Mouse (Mus musculus): Measurements from ENCODE around the gene Parp6. TPM values are rescaled to one million over a fixed set of nuclear protein-coding genes. Genes with fewer than 3 reads are reported as not detected.

Gene Parp6
- polyA plus RNA-seq, 1 experiment: 28.3 TPM

- no peaks in the 10 kb centered on the region for H3K9me3 ChIP-seq (replicated peaks; ENCODE audit: control insufficient read depth, insufficient read depth, low read length, poor library complexity, severe bottlenecking)
- TF ChIP-seq CTCF (IDR thresholded peaks at IDR 0.05; ENCODE audit: low read depth, low read length) (peak; percentile 18), EP300 (IDR thresholded peaks at IDR 0.05; ENCODE audit: insufficient read depth, low read depth, low read length) (no peak), POLR2A (IDR thresholded peaks at IDR 0.05; ENCODE audit: insufficient read depth, low read length) (peak; percentile 56)
- H3K4me3 ChIP-seq (ENCODE audit: low read depth, low read length): peak within 1 kb of the TSS; percentile 70
- H3K27ac ChIP-seq (ENCODE audit: insufficient read depth, low read length): peak within 1 kb of the TSS; percentile 6; the same call in 1 of the 2 replicates
- H3K27me3 ChIP-seq (ENCODE audit: control insufficient read depth, insufficient read depth, low read length, poor library complexity, severe bottlenecking): no peaks in the 10 kb centered on the region
- peaks cover 33% of the 10 kb centered on the region for H3K36me3 ChIP-seq (ENCODE audit: control insufficient read depth, insufficient read depth, low read length, poor library complexity, severe bottlenecking)
- peak within 1 kb of the TSS; percentile 57 for H3K9ac ChIP-seq (ENCODE audit: low read depth, poor library complexity, severe bottlenecking)
- H3K4me1 ChIP-seq (ENCODE audit: control insufficient read depth, insufficient read depth, low read length): no peaks in the 10 kb centered on the region
These were observed 62.8 kb downstream of the Parp6 start, which contains the start of gene Gramd2 for GRCm38 (mm10) chr9:59679678-59680533. Gene Gramd2 (plus strand): TSS chr9:59680144.

DNA sequence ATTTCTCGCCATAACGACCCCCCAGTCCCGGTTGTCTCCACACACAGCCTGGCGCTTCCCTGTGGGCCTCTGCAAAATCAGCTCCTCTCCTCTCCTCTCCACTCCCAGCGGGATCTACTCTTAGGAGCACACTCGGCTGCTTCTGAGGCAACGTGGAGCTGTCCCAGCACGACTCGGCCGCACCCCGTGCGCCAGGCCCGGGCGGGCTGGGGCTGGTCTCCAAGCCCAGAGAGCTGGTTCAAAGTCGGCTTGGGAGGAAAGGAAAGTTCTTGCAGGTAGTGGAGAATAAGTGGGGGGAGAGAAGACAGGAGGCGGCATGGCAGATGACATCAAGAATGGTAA is 63.4 kb downstream of the Parp6 start:
- Histone ChIP-seq H3K4me1 (ENCODE audit: control insufficient read depth, insufficient read depth, low read length) (no peaks in the 10 kb centered on the region), H3K9ac (ENCODE audit: low read depth, poor library complexity, severe bottlenecking) (peak overlapping the region; percentile 57), H3K9me3 (replicated peaks; ENCODE audit: control insufficient read depth, insufficient read depth, low read length, poor library complexity, severe bottlenecking) (no peaks in the 10 kb centered on the region), H3K36me3 (ENCODE audit: control insufficient read depth, insufficient read depth, low read length, poor library complexity, severe bottlenecking) (peaks cover 27% of the 10 kb centered on the region), H3K27ac (ENCODE audit: insufficient read depth, low read length) (no peak overlapping the region), H3K27me3 (ENCODE audit: control insufficient read depth, insufficient read depth, low read length, poor library complexity, severe bottlenecking) (no peaks in the 10 kb centered on the region), H3K4me3 (ENCODE audit: low read depth, low read length) (peak overlapping the region; percentile 70)
- no peak for TF ChIP-seq CTCF (IDR thresholded peaks at IDR 0.05; ENCODE audit: low read depth, low read length)

- Histone ChIP-seq H3K27ac (ENCODE audit: insufficient read depth, low read length) (no peak overlapping the region), H3K4me3 (ENCODE audit: low read depth, low read length) (no peak overlapping the region), H3K9ac (ENCODE audit: low read depth, poor library complexity, severe bottlenecking) (no peak overlapping the region), H3K27me3 (ENCODE audit: control insufficient read depth, insufficient read depth, low read length, poor library complexity, severe bottlenecking) (no peaks in the 10 kb centered on the region), H3K4me1 (ENCODE audit: control insufficient read depth, insufficient read depth, low read length) (peaks cover 2% of the 10 kb centered on the region), H3K36me3 (ENCODE audit: control insufficient read depth, insufficient read depth, low read length, poor library complexity, severe bottlenecking) (no peaks in the 10 kb centered on the region), H3K9me3 (replicated peaks; ENCODE audit: control insufficient read depth, insufficient read depth, low read length, poor library complexity, severe bottlenecking) (no peaks in the 10 kb centered on the region)
- TF ChIP-seq POLR2A (IDR thresholded peaks at IDR 0.05; ENCODE audit: insufficient read depth, low read length): no peak
- TF ChIP-seq CTCF (IDR thresholded peaks at IDR 0.05; ENCODE audit: low read depth, low read length): no peak
- TF ChIP-seq EP300 (IDR thresholded peaks at IDR 0.05; ENCODE audit: insufficient read depth, low read depth, low read length): no peak
These were observed 66.9 kb downstream of the Parp6 start for GRCm38 (mm10) chr9:59684020-59684419.

DNA sequence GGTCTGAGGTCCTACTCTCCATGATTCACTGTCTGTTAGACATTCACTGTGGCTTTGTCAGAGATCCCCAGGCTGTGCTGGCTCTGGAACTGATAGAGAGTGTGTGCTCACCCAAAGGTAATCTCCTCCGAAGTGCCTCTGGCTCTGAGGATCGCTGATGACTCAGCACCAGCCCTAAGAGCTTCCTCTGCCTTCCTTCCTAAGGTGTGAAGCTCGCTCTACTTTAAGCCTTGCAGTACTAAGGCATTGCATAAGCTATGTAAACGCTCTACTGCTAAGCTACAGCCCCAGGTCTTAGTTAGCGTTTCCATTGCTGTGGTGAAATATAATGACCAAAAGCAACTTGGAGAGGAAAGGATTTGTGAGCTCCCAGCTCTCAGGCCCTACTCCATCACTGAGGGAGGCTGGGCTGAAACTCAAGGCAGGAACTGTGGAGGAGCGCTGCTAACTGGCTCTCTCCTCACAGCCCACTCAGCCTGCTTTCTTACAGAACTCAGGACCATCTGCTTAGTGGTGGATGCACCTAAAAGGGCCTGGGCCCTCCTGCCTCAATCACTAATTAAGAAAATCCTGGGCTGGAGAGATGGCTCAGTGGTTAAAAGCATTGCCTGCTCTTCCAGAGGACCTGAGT is 70.4 kb downstream of the Parp6 start:
- H3K4me3 ChIP-seq (ENCODE audit: low read depth, low read length): no peak overlapping the region
- H3K27ac ChIP-seq (ENCODE audit: insufficient read depth, low read length): peak overlapping the region; percentile 64
- H3K9ac ChIP-seq (ENCODE audit: low read depth, poor library complexity, severe bottlenecking): no peak overlapping the region
- TF ChIP-seq EP300 (IDR thresholded peaks at IDR 0.05; ENCODE audit: insufficient read depth, low read depth, low read length): 0 out of 2 replicates have a peak, but pooled peaks have one; percentile 22
- no peak for TF ChIP-seq CTCF (IDR thresholded peaks at IDR 0.05; ENCODE audit: low read depth, low read length)
- H3K27me3 ChIP-seq (ENCODE audit: control insufficient read depth, insufficient read depth, low read length, poor library complexity, severe bottlenecking): no peaks in the 10 kb centered on the region
- H3K36me3 ChIP-seq (ENCODE audit: control insufficient read depth, insufficient read depth, low read length, poor library complexity, severe bottlenecking): no peaks in the 10 kb centered on the region
- H3K9me3 ChIP-seq (replicated peaks; ENCODE audit: control insufficient read depth, insufficient read depth, low read length, poor library complexity, severe bottlenecking): no peaks in the 10 kb centered on the region
- peaks cover 8% of the 10 kb centered on the region for H3K4me1 ChIP-seq (ENCODE audit: control insufficient read depth, insufficient read depth, low read length)

GRCm38 (mm10) chr9:59691635-59692094 is 74.6 kb downstream of the Parp6 start:
- H3K36me3 ChIP-seq (ENCODE audit: control insufficient read depth, insufficient read depth, low read length, poor library complexity, severe bottlenecking): no peaks in the 10 kb centered on the region
- H3K27me3 ChIP-seq (ENCODE audit: control insufficient read depth, insufficient read depth, low read length, poor library complexity, severe bottlenecking): no peaks in the 10 kb centered on the region
- H3K9ac ChIP-seq (ENCODE audit: low read depth, poor library complexity, severe bottlenecking): peak overlapping the region; percentile 57; the same call in 1 of the 2 replicates
- no peak overlapping the region for H3K27ac ChIP-seq (ENCODE audit: insufficient read depth, low read length)
- H3K9me3 ChIP-seq (replicated peaks; ENCODE audit: control insufficient read depth, insufficient read depth, low read length, poor library complexity, severe bottlenecking): no peaks in the 10 kb centered on the region
- H3K4me3 ChIP-seq (ENCODE audit: low read depth, low read length): peak overlapping the region; percentile 38
- H3K4me1 ChIP-seq (ENCODE audit: control insufficient read depth, insufficient read depth, low read length): peaks cover 11% of the 10 kb centered on the region
- TF ChIP-seq CTCF (IDR thresholded peaks at IDR 0.05; ENCODE audit: low read depth, low read length) (no peak), POLR2A (IDR thresholded peaks at IDR 0.05; ENCODE audit: insufficient read depth, low read length) (no peak), EP300 (IDR thresholded peaks at IDR 0.05; ENCODE audit: insufficient read depth, low read depth, low read length) (no peak)

GRCm38 (mm10) chr9:59692145-59692544 is 75.1 kb downstream of the Parp6 start:
- H3K4me3 ChIP-seq (ENCODE audit: low read depth, low read length): peak overlapping the region; percentile 38

More at GRCm38 (mm10) chr9:59692145-59692544, 75.1 kb downstream of the Parp6 start:
- Histone ChIP-seq H3K27ac (ENCODE audit: insufficient read depth, low read length) (no peak overlapping the region), H3K9ac (ENCODE audit: low read depth, poor library complexity, severe bottlenecking) (peak overlapping the region; percentile 57; the same call in 1 of the 2 replicates), H3K27me3 (ENCODE audit: control insufficient read depth, insufficient read depth, low read length, poor library complexity, severe bottlenecking) (no peaks in the 10 kb centered on the region), H3K36me3 (ENCODE audit: control insufficient read depth, insufficient read depth, low read length, poor library complexity, severe bottlenecking) (no peaks in the 10 kb centered on the region), H3K4me1 (ENCODE audit: control insufficient read depth, insufficient read depth, low read length) (peaks cover 11% of the 10 kb centered on the region), H3K9me3 (replicated peaks; ENCODE audit: control insufficient read depth, insufficient read depth, low read length, poor library complexity, severe bottlenecking) (no peaks in the 10 kb centered on the region)
- TF ChIP-seq POLR2A (IDR thresholded peaks at IDR 0.05; ENCODE audit: insufficient read depth, low read length): no peak

All from ES-Bruce4 (cell line).